ENCODE assay signal across 22 mouse cellular contexts in genomic region chr17:81701701-81702100, GRCm38 (mm10). TPM values are rescaled to one million over a fixed set of nuclear protein-coding genes. Genes with fewer than 3 reads are reported as not detected.
DNase-seq lines count a peak whose midpoint lies in the region; ATAC-seq and TF ChIP-seq lines count a peak whose summit lies in the region.
"Had no signal": no experiment of that assay in that cellular context is flagged by ENCODE, and none has a peak within 500 bp of the region (broad histone marks: within the 10 kb centered on the region; RNA-seq: fewer than 3 reads in every experiment).

No protein-coding gene starts in this region.

- H3K9me3 ChIP-seq in heart, embryonic 12.5 days (replicated peaks) = no peaks in the 10 kb centered on the region
- no peaks in the 10 kb centered on the region for H3K9me3 ChIP-seq in heart, embryonic 10.5 days
- no peaks in the 10 kb centered on the region for H3K9me3 ChIP-seq in heart, embryonic 15.5 days (replicated peaks)
- no peaks in the 10 kb centered on the region for H3K9me3 ChIP-seq in heart, postnatal 0 days (replicated peaks; ENCODE audit: control insufficient read depth, low read length)
- H3K9me3 ChIP-seq: embryonic facial prominence, embryonic 10.5 days; embryonic facial prominence, embryonic 12.5 days; forebrain, embryonic 13.5 days; forebrain, embryonic 15.5 days had no signal

- intact Hi-C loops in heart, postnatal 25 days (cut with DNase I) = no loop called here

- TF ChIP-seq EP300 in heart, postnatal 0 days (IDR thresholded peaks at IDR 0.05; ENCODE audit: low read depth) = no peak

- H3K27me3 ChIP-seq in heart, embryonic 12.5 days (replicated peaks) = no peaks in the 10 kb centered on the region
- no peaks in the 10 kb centered on the region for H3K27me3 ChIP-seq in heart, embryonic 10.5 days (ENCODE audit: insufficient read depth, poor library complexity, severe bottlenecking)
- H3K27me3 ChIP-seq in heart, embryonic 15.5 days = no peaks in the 10 kb centered on the region
- no peaks in the 10 kb centered on the region for H3K27me3 ChIP-seq in heart, postnatal 0 days (ENCODE audit: control insufficient read depth, insufficient read depth, low read length)
- H3K27me3 ChIP-seq: embryonic facial prominence, embryonic 12.5 days; forebrain, embryonic 13.5 days; forebrain, embryonic 15.5 days had no signal

- H3K36me3 ChIP-seq in heart, embryonic 12.5 days = peaks cover 19% of the 10 kb centered on the region
- peaks cover 34% of the 10 kb centered on the region for H3K36me3 ChIP-seq in heart, embryonic 10.5 days
- peaks cover 6% of the 10 kb centered on the region; the same call in 1 of the 2 replicates for H3K36me3 ChIP-seq in heart, embryonic 15.5 days
- H3K36me3 ChIP-seq in heart, postnatal 0 days (replicated peaks; ENCODE audit: control insufficient read depth, insufficient read depth, low read length) = peaks cover 7% of the 10 kb centered on the region
- H3K36me3 ChIP-seq: embryonic facial prominence, embryonic 10.5 days; embryonic facial prominence, embryonic 12.5 days; forebrain, embryonic 15.5 days had no signal

- H3K4me1 ChIP-seq in heart, embryonic 12.5 days (replicated peaks) = peaks cover 37% of the 10 kb centered on the region
- H3K4me1 ChIP-seq in heart, embryonic 10.5 days = peaks cover 11% of the 10 kb centered on the region; the same call in 1 of the 2 replicates
- H3K4me1 ChIP-seq in heart, embryonic 15.5 days (replicated peaks) = peaks cover 46% of the 10 kb centered on the region
- no peaks in the 10 kb centered on the region; the same call in 1 of the 2 replicates for H3K4me1 ChIP-seq in heart, postnatal 0 days (ENCODE audit: control insufficient read depth, insufficient read depth)
- H3K4me1 ChIP-seq: embryonic facial prominence, embryonic 12.5 days; forebrain, embryonic 15.5 days had no signal

- H3K27ac ChIP-seq in heart, embryonic 12.5 days (ENCODE audit: poor library complexity, severe bottlenecking) = peak overlapping the region; percentile 12; the same call in 1 of the 2 replicates
- no peak overlapping the region for H3K27ac ChIP-seq in heart, embryonic 10.5 days
- peak overlapping the region; percentile 45 for H3K27ac ChIP-seq in heart, embryonic 15.5 days
- H3K27ac ChIP-seq in heart, postnatal 0 days (ENCODE audit: low read depth) = 0 out of 2 replicates have a peak overlapping the region, but pooled peaks have one; percentile 49
- H3K27ac ChIP-seq: embryonic facial prominence, embryonic 10.5 days; embryonic facial prominence, embryonic 12.5 days; forebrain, embryonic 13.5 days; forebrain, embryonic 15.5 days had no signal

- no peak for ATAC-seq in heart, embryonic 12.5 days (ENCODE audit: insufficient number of reproducible peaks, low FRiP score)
- no peak for ATAC-seq in heart, embryonic 15.5 days (replicated peaks; ENCODE audit: insufficient number of reproducible peaks, insufficient read depth, low FRiP score, low read depth)
- no peak for ATAC-seq in heart, postnatal 0 days (ENCODE audit: insufficient read depth, low read depth)
- 0 out of 2 replicates have a peak, but pooled peaks have one; percentile 17 for ATAC-seq in megakaryocyte-erythroid progenitor cell, adult 5-6 weeks (replicated peaks; ENCODE audit: low FRiP score, low TSS enrichment, poor library complexity, severe bottlenecking)
- ATAC-seq: activated CD4-positive, CD25-positive, alpha-beta regulatory T cell, adult 4 months; forebrain, embryonic 13.5 days; forebrain, embryonic 15.5 days; Patski had no signal

- WGBS in heart, embryonic 12.5 days = 56% methylated on average over 4 of the region's 4 CpGs
- WGBS in heart, embryonic 10.5 days = 58% methylated on average over 4 of the region's 4 CpGs
- WGBS in heart, embryonic 15.5 days = 44% methylated on average over 4 of the region's 4 CpGs
- WGBS in heart, postnatal 0 days = 43% methylated on average over 4 of the region's 4 CpGs

- no peak for TF ChIP-seq CTCF in heart, postnatal 0 days (IDR thresholded peaks at IDR 0.05; ENCODE audit: low read depth)

- no peak overlapping the region for H3K4me3 ChIP-seq in heart, embryonic 12.5 days
- no peak overlapping the region for H3K4me3 ChIP-seq in heart, embryonic 10.5 days
- H3K4me3 ChIP-seq in heart, embryonic 15.5 days = no peak overlapping the region
- no peak overlapping the region for H3K4me3 ChIP-seq in heart, postnatal 0 days (ENCODE audit: low read depth, low read length)
- H3K4me3 ChIP-seq: embryonic facial prominence, embryonic 10.5 days; embryonic facial prominence, embryonic 12.5 days; forebrain, embryonic 13.5 days; forebrain, embryonic 15.5 days had no signal

- H3K4me2 ChIP-seq in heart, embryonic 12.5 days = no peak overlapping the region
- H3K4me2 ChIP-seq in heart, embryonic 15.5 days = no peak overlapping the region
- H3K4me2 ChIP-seq in heart, postnatal 0 days (ENCODE audit: low read depth, low read length) = no peak overlapping the region
- H3K4me2 ChIP-seq: embryonic facial prominence, embryonic 12.5 days; forebrain, embryonic 13.5 days; forebrain, embryonic 15.5 days had no signal

- no peak overlapping the region for H3K9ac ChIP-seq in heart, embryonic 12.5 days
- no peak overlapping the region for H3K9ac ChIP-seq in heart, embryonic 15.5 days
- no peak overlapping the region for H3K9ac ChIP-seq in heart, postnatal 0 days (replicated peaks; ENCODE audit: low read depth, low read length)
- H3K9ac ChIP-seq: embryonic facial prominence, embryonic 12.5 days; forebrain, embryonic 13.5 days; forebrain, embryonic 15.5 days had no signal

- DNase-seq in heart, embryonic 10.5 days (ENCODE audit: low spot score) = no peak
- DNase-seq in heart, adult 9 months (ENCODE audit: low spot score in 2 of 2) = no peak
- no peak for DNase-seq in heart, postnatal 0 days (ENCODE audit: low spot score)
- no peak for DNase-seq in heart, postnatal 25 days (ENCODE audit: low spot score)
- DNase-seq in layer of hippocampus, postnatal 36 days = no peak
- DNase-seq: adrenal gland, adult 8-10 months; adrenal gland, postnatal 14 days; adrenal gland, postnatal 36 days; cerebellum, adult 11-12 months; cerebellum, adult 2 months; cerebellum, adult 9-10 months; cerebellum, postnatal 10 days; cerebellum, postnatal 25 days had no signal

RNA-seq across cellular contexts. Expression of gene Slc8a1, which starts 36.5 kb away (rescaled TPM):
- polyA plus RNA-seq in heart, embryonic 12.5 days (2016; fragmentation: Nextera tagmentation; extraction: Ambion mirVana) = 100 and 115 TPM in 2 replicates
- polyA plus RNA-seq in heart, embryonic 10.5 days (2016; fragmentation: Nextera tagmentation; extraction: Ambion mirVana) = 58.1 and 107 TPM in 2 replicates
- polyA plus RNA-seq in heart, embryonic 15.5 days (2015; fragmentation: Nextera tagmentation; extraction: Ambion mirVana) = 73.3 and 83.6 TPM in 2 replicates
- total RNA-seq in heart, postnatal 0 days (2014; rRNA removed; ENCODE audit: low replicate concordance) = 875 and 912 TPM in 2 replicates
- 59.9 and 71.6 TPM in 2 replicates for polyA plus RNA-seq in heart, postnatal 0 days (2015; fragmentation: Nextera tagmentation; extraction: Ambion mirVana)
- 100 to 1,000 TPM; 449 to 453 TPM for total RNA-seq in heart, postnatal 25 days (2021)
- 9.1 and 12.0 TPM in 2 replicates for total RNA-seq in megakaryocyte-erythroid progenitor cell, adult 5-6 weeks (2014; fragmentation: Nextera tagmentation)
- total RNA-seq in megakaryocyte-erythroid progenitor cell, adult 5-6 weeks (2017) = 14.4 and 14.6 TPM in 2 replicates
- total RNA-seq in layer of hippocampus, postnatal 36 days (2021) = 100 to 1,000 TPM; 287 to 303 TPM
- polyA plus RNA-seq: Patski had no signal

Comparison
In these comparisons a context has a peak if more than half of its experiments do, and no peak if none do; other contexts are left out.
1. RNA of gene Slc8a1, which starts 36.5 kb away (total RNA-seq): 875 to 912 TPM in heart, postnatal 0 days, 449 to 453 TPM in heart, postnatal 25 days and 287 to 303 TPM in layer of hippocampus, postnatal 36 days; 9.1 to 14.6 TPM in megakaryocyte-erythroid progenitor cell, adult 5-6 weeks; every median in the first group is over 10 times any median in the second.